Mouse (Mus musculus): ENCODE data around the gene Plekhm1. TPM values are rescaled to one million over a fixed set of nuclear protein-coding genes. Genes with fewer than 3 reads are reported as not detected.

Gene Plekhm1
- total and polyA plus RNA-seq, 3 experiments = 8.9 to 35.1 (median 11.7) TPM

GRCm38 (mm10) chr11:103375258-103375657 is 37.2 kb downstream of the Plekhm1 start:
- H3K36me3 ChIP-seq (replicated peaks) = peaks cover 98% of the 10 kb centered on the region
- no peak overlapping the region for H3K4me3 ChIP-seq (ENCODE audit: low read depth, low read length)
- H3K4me1 ChIP-seq (ENCODE audit: insufficient read depth, low read depth, low read length) = peaks cover 16% of the 10 kb centered on the region
- no peaks in the 10 kb centered on the region for H3K9me3 ChIP-seq (replicated peaks)
- H3K27me3 ChIP-seq (ENCODE audit: insufficient read depth, low read length) = no peaks in the 10 kb centered on the region
- ATAC-seq (ENCODE audit: extremely low read depth, insufficient number of reproducible peaks, low FRiP score, poor library complexity, severe bottlenecking) (no peak), DNase-seq (ENCODE audit: low spot score) (no peak)
- TF ChIP-seq POLR2AphosphoS5 (IDR thresholded peaks at IDR 0.05; ENCODE audit: insufficient replicate concordance, low read depth, low read length) (no peak), TAL1 (conservative IDR thresholded peaks at IDR 0.05; ENCODE audit: low read depth, low read length) (no peak), GATA2 (IDR thresholded peaks at IDR 0.05; ENCODE audit: borderline replicate concordance, low read depth, low read length) (no peak), CTCF (IDR thresholded peaks at IDR 0.05; ENCODE audit: low read depth, low read length) (no peak), GATA1 (IDR thresholded peaks at IDR 0.05; ENCODE audit: borderline replicate concordance, low read length) (no peak)

GRCm38 (mm10) chr11:103373922-103374321 is 38.6 kb downstream of the Plekhm1 start:
- Histone ChIP-seq H3K4me1 (ENCODE audit: insufficient read depth, low read depth, low read length) (peaks cover 16% of the 10 kb centered on the region), H3K9me3 (replicated peaks) (no peaks in the 10 kb centered on the region), H3K36me3 (replicated peaks) (peaks cover 98% of the 10 kb centered on the region), H3K4me3 (ENCODE audit: low read depth, low read length) (no peak overlapping the region), H3K27me3 (ENCODE audit: insufficient read depth, low read length) (no peaks in the 10 kb centered on the region)
- DNase-seq (ENCODE audit: low spot score) (no peak), ATAC-seq (ENCODE audit: extremely low read depth, insufficient number of reproducible peaks, low FRiP score, poor library complexity, severe bottlenecking) (no peak)
- TF ChIP-seq TAL1 (conservative IDR thresholded peaks at IDR 0.05; ENCODE audit: low read depth, low read length) (no peak), GATA1 (IDR thresholded peaks at IDR 0.05; ENCODE audit: borderline replicate concordance, low read length) (no peak), GATA2 (IDR thresholded peaks at IDR 0.05; ENCODE audit: borderline replicate concordance, low read depth, low read length) (no peak), POLR2AphosphoS5 (IDR thresholded peaks at IDR 0.05; ENCODE audit: insufficient replicate concordance, low read depth, low read length) (no peak), CTCF (IDR thresholded peaks at IDR 0.05; ENCODE audit: low read depth, low read length) (no peak)

GRCm38 (mm10) chr11:103372561-103372960 is 39.9 kb downstream of the Plekhm1 start:
- Histone ChIP-seq H3K36me3 (replicated peaks) (peaks cover 98% of the 10 kb centered on the region), H3K4me3 (ENCODE audit: low read depth, low read length) (no peak overlapping the region), H3K4me1 (ENCODE audit: insufficient read depth, low read depth, low read length) (peaks cover 16% of the 10 kb centered on the region), H3K27me3 (ENCODE audit: insufficient read depth, low read length) (no peaks in the 10 kb centered on the region), H3K9me3 (replicated peaks) (no peaks in the 10 kb centered on the region)
- no peak for DNase-seq (ENCODE audit: low spot score)
- no peak for ATAC-seq (ENCODE audit: extremely low read depth, insufficient number of reproducible peaks, low FRiP score, poor library complexity, severe bottlenecking)
- TF ChIP-seq GATA1 (IDR thresholded peaks at IDR 0.05; ENCODE audit: borderline replicate concordance, low read length) (no peak), CTCF (IDR thresholded peaks at IDR 0.05; ENCODE audit: low read depth, low read length) (no peak), POLR2AphosphoS5 (IDR thresholded peaks at IDR 0.05; ENCODE audit: insufficient replicate concordance, low read depth, low read length) (no peak), GATA2 (IDR thresholded peaks at IDR 0.05; ENCODE audit: borderline replicate concordance, low read depth, low read length) (no peak), TAL1 (conservative IDR thresholded peaks at IDR 0.05; ENCODE audit: low read depth, low read length) (no peak)

GRCm38 (mm10) chr11:103372068-103372467 is 40.4 kb downstream of the Plekhm1 start:
- no peaks in the 10 kb centered on the region for H3K27me3 ChIP-seq (ENCODE audit: insufficient read depth, low read length)
- peaks cover 16% of the 10 kb centered on the region for H3K4me1 ChIP-seq (ENCODE audit: insufficient read depth, low read depth, low read length)
- H3K9me3 ChIP-seq (replicated peaks) = no peaks in the 10 kb centered on the region
- no peak for DNase-seq (ENCODE audit: low spot score)
- H3K4me3 ChIP-seq (ENCODE audit: low read depth, low read length) = no peak overlapping the region
- ATAC-seq (ENCODE audit: extremely low read depth, insufficient number of reproducible peaks, low FRiP score, poor library complexity, severe bottlenecking) = no peak
- TF ChIP-seq TAL1 (conservative IDR thresholded peaks at IDR 0.05; ENCODE audit: low read depth, low read length) (no peak), GATA2 (IDR thresholded peaks at IDR 0.05; ENCODE audit: borderline replicate concordance, low read depth, low read length) (no peak), CTCF (IDR thresholded peaks at IDR 0.05; ENCODE audit: low read depth, low read length) (no peak), GATA1 (IDR thresholded peaks at IDR 0.05; ENCODE audit: borderline replicate concordance, low read length) (no peak), POLR2AphosphoS5 (IDR thresholded peaks at IDR 0.05; ENCODE audit: insufficient replicate concordance, low read depth, low read length) (no peak)
- H3K36me3 ChIP-seq (replicated peaks) = peaks cover 98% of the 10 kb centered on the region

GRCm38 (mm10) chr11:103371222-103371539 is 41.3 kb downstream of the Plekhm1 start:
- Histone ChIP-seq H3K27me3 (ENCODE audit: insufficient read depth, low read length) (no peaks in the 10 kb centered on the region), H3K36me3 (replicated peaks) (peaks cover 98% of the 10 kb centered on the region), H3K9me3 (replicated peaks) (no peaks in the 10 kb centered on the region), H3K4me3 (ENCODE audit: low read depth, low read length) (no peak overlapping the region), H3K4me1 (ENCODE audit: insufficient read depth, low read depth, low read length) (peaks cover 12% of the 10 kb centered on the region)
- ATAC-seq (ENCODE audit: extremely low read depth, insufficient number of reproducible peaks, low FRiP score, poor library complexity, severe bottlenecking) = no peak
- TF ChIP-seq CTCF (IDR thresholded peaks at IDR 0.05; ENCODE audit: low read depth, low read length) (no peak), POLR2AphosphoS5 (IDR thresholded peaks at IDR 0.05; ENCODE audit: insufficient replicate concordance, low read depth, low read length) (no peak), GATA2 (IDR thresholded peaks at IDR 0.05; ENCODE audit: borderline replicate concordance, low read depth, low read length) (no peak)
- no peak for DNase-seq (ENCODE audit: low spot score)

- ATAC-seq (ENCODE audit: extremely low read depth, insufficient number of reproducible peaks, low FRiP score, poor library complexity, severe bottlenecking) (no peak), DNase-seq (ENCODE audit: low spot score) (no peak)
- H3K9me3 ChIP-seq (replicated peaks) = no peaks in the 10 kb centered on the region
- no peak overlapping the region for H3K4me3 ChIP-seq (ENCODE audit: low read depth, low read length)
- peaks cover 12% of the 10 kb centered on the region for H3K4me1 ChIP-seq (ENCODE audit: insufficient read depth, low read depth, low read length)
- no peak for TF ChIP-seq POLR2AphosphoS5 (IDR thresholded peaks at IDR 0.05; ENCODE audit: insufficient replicate concordance, low read depth, low read length)
- no peak for TF ChIP-seq CTCF (IDR thresholded peaks at IDR 0.05; ENCODE audit: low read depth, low read length)
- no peak for TF ChIP-seq GATA2 (IDR thresholded peaks at IDR 0.05; ENCODE audit: borderline replicate concordance, low read depth, low read length)
- no peak for TF ChIP-seq GATA1 (IDR thresholded peaks at IDR 0.05; ENCODE audit: borderline replicate concordance, low read length)
- TF ChIP-seq TAL1 (conservative IDR thresholded peaks at IDR 0.05; ENCODE audit: low read depth, low read length) = no peak
- H3K27me3 ChIP-seq (ENCODE audit: insufficient read depth, low read length) = no peaks in the 10 kb centered on the region
- peaks cover 98% of the 10 kb centered on the region for H3K36me3 ChIP-seq (replicated peaks)
Observed at GRCm38 (mm10) chr11:103370397-103371221, 41.9 kb downstream of the Plekhm1 start.
